Mouse (Mus musculus) bone marrow macrophage, adult 2 months (primary cell): ENCODE measurements around the gene Zfp773. TPM values are rescaled to one million over a fixed set of nuclear protein-coding genes. Genes with fewer than 3 reads are reported as not detected.
"Not testable (repeated sequence)": the region's sequence is repeated elsewhere in the genome, so short reads cannot be mapped to it uniquely, and the experiment has no call there.

ENCODE experiments used
- H3K27ac ChIP-seq: 2 replicates; pipeline ENCODE4 v1.5.1; 2012; ENCODE audit warnings: low read depth, low read length; ENCODE audit not compliant: insufficient read depth
- H3K4me1 ChIP-seq: 2 replicates; pipeline ENCODE4 v1.6.1; 2012; ENCODE audit warnings: low read length; ENCODE audit not compliant: control insufficient read depth, insufficient read depth
- H3K4me3 ChIP-seq: 2 replicates; pipeline ENCODE4 v1.5.1; 2012; ENCODE audit warnings: mild to moderate bottlenecking, low read length, moderate library complexity; ENCODE audit not compliant: insufficient read depth
- CTCF ChIP-seq: IDR thresholded peaks from 2 replicates; pipeline ENCODE4 v1.5.1; 2012; ENCODE audit warnings: low read depth, mild to moderate bottlenecking, low read length, moderate library complexity
- POLR2A ChIP-seq: IDR thresholded peaks from 2 replicates; pipeline ENCODE4 v1.6.1; 2012; ENCODE audit warnings: mild to moderate bottlenecking, low read depth, low read length, borderline replicate concordance
- polyA plus RNA-seq: library from polyadenylated mRNA; stranded (reverse); fragments of >200 nt; gene quantifications from 2 replicates; pipeline ENCODE4 v1.2.4, GENCODE M21; 2012; ENCODE audit not compliant: missing spikeins, insufficient read depth, insufficient read length

Gene Zfp773
- 2.3 and 2.6 TPM in 2 replicates for polyA plus RNA-seq

- Histone ChIP-seq H3K4me1 (no peaks in the 10 kb centered on the region), H3K27ac (no peak within 1 kb of the TSS), H3K4me3 (peak within 1 kb of the TSS; percentile 68)
- TF ChIP-seq CTCF = no peak
- TF ChIP-seq POLR2A = no peak
Observed at GRCm38 (mm10) chr7:7136379-7136866, at the start of gene Zfp773. Gene Zfp773, minus strand, starts transcription at chr7:7136755.

GRCm38 (mm10) chr7:7185897-7186296 is 49.3 kb upstream of the Zfp773 start:
- H3K4me3 ChIP-seq = no peak overlapping the region
- no peak overlapping the region for H3K27ac ChIP-seq
- TF ChIP-seq CTCF (no peak), POLR2A (no peak)
- no peaks in the 10 kb centered on the region for H3K4me1 ChIP-seq

- H3K4me3 ChIP-seq = peak within 1 kb of the TSS; percentile 86
- no peak within 1 kb of the TSS for H3K27ac ChIP-seq
- TF ChIP-seq POLR2A = no peak
- no peak for TF ChIP-seq CTCF
- H3K4me1 ChIP-seq = peaks cover 3% of the 10 kb centered on the region; the same call in 1 of the 2 replicates
Observed at GRCm38 (mm10) chr7:7171227-7172147, 34.9 kb upstream of the Zfp773 start, which contains the start of gene Zfp418. Gene Zfp418, plus strand, starts transcription at chr7:7171330.

- no peak for TF ChIP-seq CTCF
- TF ChIP-seq POLR2A = no peak
- Histone ChIP-seq H3K4me1 (no peaks in the 10 kb centered on the region), H3K27ac (no peak overlapping the region), H3K4me3 (no peak overlapping the region)
Observed at GRCm38 (mm10) chr7:7145991-7146608, 9.5 kb upstream of the Zfp773 start.

- H3K4me1 ChIP-seq = no peaks in the 10 kb centered on the region
- TF ChIP-seq CTCF (no peak), POLR2A (no peak)
- H3K4me3 ChIP-seq = no peak overlapping the region
- H3K27ac ChIP-seq = no peak overlapping the region
Observed at GRCm38 (mm10) chr7:7144215-7144614, 7.7 kb upstream of the Zfp773 start.

- Histone ChIP-seq H3K4me1 (no peaks in the 10 kb centered on the region), H3K4me3 (no peak overlapping the region), H3K27ac (no peak overlapping the region)
- TF ChIP-seq POLR2A = no peak
- TF ChIP-seq CTCF = no peak
Observed at GRCm38 (mm10) chr7:7132751-7133150, 3.8 kb downstream of the Zfp773 start.

- H3K4me3 ChIP-seq, H3K27ac ChIP-seq, H3K4me1 ChIP-seq: not testable (repeated sequence)
Observed at GRCm38 (mm10) chr7:7130491-7131124, 5.9 kb downstream of the Zfp773 start.

- H3K4me1 ChIP-seq = peaks cover 4% of the 10 kb centered on the region; the same call in 1 of the 2 replicates
- TF ChIP-seq POLR2A (no peak), CTCF (no peak)
- H3K27ac ChIP-seq = no peak overlapping the region
- H3K4me3 ChIP-seq = peak overlapping the region; percentile 30
Observed at GRCm38 (mm10) chr7:7121602-7121980, 15.0 kb downstream of the Zfp773 start.

- TF ChIP-seq POLR2A = no peak
- TF ChIP-seq CTCF = peak; percentile 16; the same call in 1 of the 2 replicates
- 0 out of 2 replicates have a peak within 1 kb of the TSS, but pooled peaks have one; percentile 9 for H3K27ac ChIP-seq
- H3K4me3 ChIP-seq = peak within 1 kb of the TSS; percentile 74
- H3K4me1 ChIP-seq = peaks cover 4% of the 10 kb centered on the region; the same call in 1 of the 2 replicates
Observed at GRCm38 (mm10) chr7:7120921-7121601, 15.5 kb downstream of the Zfp773 start, which contains the start of gene Zfp954. Gene Zfp954, minus strand, starts transcription at chr7:7121488.
